Mouse (Mus musculus) erythroblast, embryonic 14.5 days (primary cell): ENCODE measurements around the gene S100a3.

Experiments used
- GATA1 ChIP-seq: IDR thresholded peaks from 2 replicates; pipeline ENCODE4 v1.6.1; 2012; ENCODE audit warnings: low read length, inconsistent platforms, mixed read lengths
- TAL1 ChIP-seq: IDR thresholded peaks from 3 replicates; pipeline ENCODE4 v1.6.1; 2012; ENCODE audit warnings: low read length, inconsistent platforms, mixed read lengths

- TF ChIP-seq TAL1 (no peak), GATA1 (no peak)
Observed at GRCm38 (mm10) chr3:90605049-90605448, 44.7 kb downstream of the S100a3 start.
